Mouse (Mus musculus) ovary, adult 10 weeks (tissue): ENCODE results near the gene Zfp239. TPM values are rescaled to one million over a fixed set of nuclear protein-coding genes. Genes with fewer than 3 reads are reported as not detected.

ENCODE experiments used
- polyA plus RNA-seq: library from polyadenylated mRNA; stranded (reverse); fragments of 350-450 nt; fragmentation: Illumina TruSeq; extraction: RNeasy Lipid Tissue Mini Kit (QIAGEN cat#74804); gene quantifications from one replicate; pipeline ENCODE4 v1.2.3, GENCODE M21; 2014

Gene Zfp239
- polyA plus RNA-seq = 8.7 TPM

GRCm38 (mm10) chr6:117861848-117862247 is at the start of gene Zfp239:
Gene Zfp239 (plus strand): TSS chr6:117862100.

GRCm38 (mm10) chr6:117840686-117841510 is 21.0 kb upstream of the Zfp239 start, which contains the start of gene Zfp637:
Gene Zfp637 (plus strand): TSS chr6:117841180.

DNA sequence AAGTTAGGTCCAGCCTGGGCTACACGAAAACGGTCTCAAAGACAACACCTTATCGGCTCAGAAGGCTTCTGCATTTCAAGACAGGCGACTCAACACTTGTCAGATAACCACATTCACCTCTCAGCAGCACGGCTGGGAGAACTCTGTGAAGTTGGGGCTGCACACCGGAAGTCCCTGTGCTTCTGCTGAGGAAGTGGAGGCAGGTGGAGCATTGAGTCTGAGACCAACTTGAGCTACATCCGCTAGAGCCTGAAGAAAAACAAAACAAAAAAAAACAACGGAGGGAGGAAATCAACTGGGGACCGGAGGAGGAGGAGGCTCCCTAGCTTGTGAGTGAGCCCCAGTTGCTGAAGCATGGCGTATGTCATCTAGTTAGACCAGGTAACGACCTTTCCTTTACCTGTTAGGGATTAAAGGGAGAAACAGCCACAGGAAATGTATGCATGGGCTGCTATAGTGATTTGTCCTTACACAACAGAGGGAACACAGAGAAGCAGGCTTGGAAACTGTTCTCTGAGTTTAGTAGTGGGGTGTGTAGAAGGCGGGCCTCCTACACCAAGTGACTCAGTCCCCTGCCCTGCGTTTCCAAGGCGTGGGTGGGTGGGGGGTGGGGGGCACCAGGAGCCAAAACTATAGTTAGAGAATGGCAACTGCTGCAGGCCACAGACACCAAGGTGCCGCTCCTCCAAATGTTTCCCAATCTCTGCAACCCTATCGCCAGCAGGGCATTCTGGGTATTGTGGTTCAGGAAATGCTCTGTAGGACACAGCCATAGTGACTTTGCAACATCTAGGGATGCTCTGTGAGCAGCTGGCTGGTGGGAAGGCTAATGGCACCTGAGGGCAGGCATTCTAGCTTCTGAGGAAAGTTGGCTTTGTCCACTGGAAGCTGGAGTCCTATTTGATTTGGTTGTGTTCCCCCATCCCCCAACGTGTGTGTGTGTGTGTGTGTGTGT is 38.5 kb downstream of the Zfp239 start, which contains the start of gene Hnrnpf:
Gene Hnrnpf, plus strand, starts transcription at position 199 of the 955 bp plus-strand sequence.

Other genes with a start within 250 kb of the Zfp239 start
- 14.6 TPM for gene Zfp637, start 20.9 kb upstream of the Zfp239 start, polyA plus RNA-seq
- gene Hnrnpf, start 38.2 kb downstream of the Zfp239 start, polyA plus RNA-seq = 582 TPM
- gene Fxyd4, start 75.6 kb downstream of the Zfp239 start, polyA plus RNA-seq = not detected
- 0.57 TPM for gene Rasgef1a, start 149.3 kb downstream of the Zfp239 start, polyA plus RNA-seq